In the genomic region with DNA sequence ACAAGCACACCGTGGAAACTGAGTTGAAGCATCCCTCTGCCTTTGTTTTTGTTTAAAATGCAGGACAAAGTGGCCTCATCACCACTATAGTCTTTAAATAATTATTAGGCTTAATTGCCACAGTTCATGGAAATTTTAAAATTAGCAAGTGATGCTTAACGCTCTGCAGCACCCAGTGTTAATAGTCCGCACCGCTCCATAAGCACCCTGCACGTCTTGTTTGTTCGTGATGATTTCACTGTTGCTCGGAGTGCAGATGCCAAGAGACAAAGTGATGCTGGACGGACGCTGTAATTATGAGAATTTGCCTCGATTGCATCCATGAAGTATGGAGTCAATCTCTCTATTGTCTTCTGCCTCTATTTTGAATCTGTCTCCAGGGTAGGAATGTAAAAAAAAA, we compare ENCODE assay signal across 27 mouse cellular contexts.
A peak's percentile ranks its signal among the peaks of the same experiment; 100 is the strongest.
DNase-seq lines count a peak whose midpoint lies in the region; ATAC-seq and TF ChIP-seq lines count a peak whose summit lies in the region.
"Had no signal": no experiment of that assay in that cellular context is flagged by ENCODE, and none has a peak within 500 bp of the region (broad histone marks: within the 10 kb centered on the region; RNA-seq: fewer than 3 reads in every experiment).

No protein-coding gene starts in this region.

- no peak overlapping the region for H3K4me3 ChIP-seq in forebrain, embryonic 11.5 days (ENCODE audit: low read depth, low read length)
- H3K4me3 ChIP-seq in forebrain, embryonic 10.5 days, result no peak overlapping the region
- H3K4me3 ChIP-seq in forebrain, postnatal 0 days (ENCODE audit: low read depth, low read length), result 0 out of 2 replicates have a peak overlapping the region, but pooled peaks have one; percentile 7
- H3K4me3 ChIP-seq: heart, embryonic 13.5 days; neural tube, embryonic 12.5 days had no signal

- H3K36me3 ChIP-seq in forebrain, embryonic 11.5 days (ENCODE audit: control insufficient read depth, insufficient read depth, low read length), result no peaks in the 10 kb centered on the region
- no peaks in the 10 kb centered on the region for H3K36me3 ChIP-seq in forebrain, embryonic 10.5 days (replicated peaks)
- H3K36me3 ChIP-seq in forebrain, postnatal 0 days (ENCODE audit: insufficient read depth), result no peaks in the 10 kb centered on the region
- H3K36me3 ChIP-seq: heart, embryonic 13.5 days; neural tube, embryonic 12.5 days had no signal

- H3K9me3 ChIP-seq in forebrain, embryonic 11.5 days (ENCODE audit: control insufficient read depth, low read length), result no peaks in the 10 kb centered on the region
- no peaks in the 10 kb centered on the region for H3K9me3 ChIP-seq in forebrain, embryonic 10.5 days
- H3K9me3 ChIP-seq in forebrain, postnatal 0 days (ENCODE audit: low read length), result no peaks in the 10 kb centered on the region
- H3K9me3 ChIP-seq: heart, embryonic 13.5 days; neural tube, embryonic 12.5 days had no signal

- H3K27ac ChIP-seq in forebrain, embryonic 11.5 days (ENCODE audit: low read depth, low read length), result no peak overlapping the region
- no peak overlapping the region for H3K27ac ChIP-seq in forebrain, embryonic 10.5 days
- no peak overlapping the region for H3K27ac ChIP-seq in forebrain, postnatal 0 days (ENCODE audit: low read depth, low read length)
- H3K27ac ChIP-seq: heart, embryonic 13.5 days; kidney, postnatal 0 days; liver, embryonic 14.5 days; macrophage; neural tube, embryonic 12.5 days had no signal

- H3K27me3 ChIP-seq in forebrain, embryonic 11.5 days (ENCODE audit: control insufficient read depth, insufficient read depth, low read length), result no peaks in the 10 kb centered on the region
- H3K27me3 ChIP-seq in forebrain, embryonic 10.5 days (ENCODE audit: poor library complexity, severe bottlenecking), result no peaks in the 10 kb centered on the region
- no peaks in the 10 kb centered on the region for H3K27me3 ChIP-seq in forebrain, postnatal 0 days (ENCODE audit: insufficient read depth, low read length)
- H3K27me3 ChIP-seq: CH12.LX; heart, embryonic 13.5 days; neural tube, embryonic 12.5 days had no signal

- no peak for DNase-seq in forebrain, embryonic 11.5 days (ENCODE audit: low spot score)
- no peak for DNase-seq in forebrain, embryonic 10.5 days (ENCODE audit: extremely low spot score, low spot score)
- peak; percentile 19 to 21 for DNase-seq in right cerebral cortex, postnatal 10 days (ENCODE audit: low spot score in 2 of 2)
- DNase-seq in right cerebral cortex, postnatal 14 days, result no peak
- peak; percentile 29 for DNase-seq in forebrain, postnatal 0 days
- no peak for DNase-seq in layer of hippocampus, adult 9-10 months (ENCODE audit: low spot score)
- DNase-seq in embryo, embryonic 10.5 days (ENCODE audit: low spot score), result no peak
- DNase-seq in kidney, postnatal 4 days, result no peak
- DNase-seq: adrenal gland, adult 8-10 months; cerebellum, adult 11-12 months; cerebellum, postnatal 10 days; heart, postnatal 10 days; kidney, adult 8-10 months; layer of hippocampus, adult 9-11 months; liver; lung, adult 2 months; lung, postnatal 10 days; right cerebral cortex, adult 18-20 months; thymus, postnatal 4 days had no signal

- WGBS in forebrain, embryonic 11.5 days, result 56% methylated on average over 10 of the region's 10 CpGs
- WGBS in forebrain, embryonic 10.5 days, result 71% methylated on average over 10 of the region's 10 CpGs
- WGBS in forebrain, postnatal 0 days, result 16% methylated on average over 10 of the region's 10 CpGs

- H3K4me1 ChIP-seq in forebrain, embryonic 11.5 days (replicated peaks; ENCODE audit: control insufficient read depth, insufficient read depth, low read length), result no peaks in the 10 kb centered on the region
- H3K4me1 ChIP-seq in forebrain, embryonic 10.5 days, result peaks cover 3% of the 10 kb centered on the region; the same call in 1 of the 2 replicates
- no peaks in the 10 kb centered on the region for H3K4me1 ChIP-seq in forebrain, postnatal 0 days (ENCODE audit: insufficient read depth)
- H3K4me1 ChIP-seq: heart, embryonic 13.5 days; neural tube, embryonic 12.5 days had no signal

- ATAC-seq in forebrain, embryonic 11.5 days (replicated peaks; ENCODE audit: low FRiP score), result peak; percentile 80
- ATAC-seq in forebrain, postnatal 0 days, result peak; percentile 63; the same call in 1 of the 2 replicates
- ATAC-seq: intestine, embryonic 16.5 days; midbrain, embryonic 16.5 days had no signal

- no peak overlapping the region for H3K9ac ChIP-seq in forebrain, embryonic 11.5 days (ENCODE audit: low read length)
- H3K9ac ChIP-seq in forebrain, postnatal 0 days, result no peak overlapping the region
- H3K9ac ChIP-seq: heart, embryonic 13.5 days; liver, embryonic 14.5 days; neural tube, embryonic 12.5 days had no signal

- TF ChIP-seq CTCF in forebrain, postnatal 0 days (IDR thresholded peaks at IDR 0.05; ENCODE audit: low read depth), result no peak

- no peak overlapping the region for H3K4me2 ChIP-seq in forebrain, embryonic 11.5 days (ENCODE audit: low read depth, low read length, severe bottlenecking)
- H3K4me2 ChIP-seq in forebrain, postnatal 0 days (ENCODE audit: low read depth), result peak overlapping the region; percentile 27
- H3K4me2 ChIP-seq: heart, embryonic 13.5 days; neural tube, embryonic 12.5 days had no signal

Comparison
In these comparisons a context has a peak if more than half of its experiments do, and no peak if none do; other contexts are left out.
1. DNase-seq: peak in right cerebral cortex, postnatal 10 days (2 of 2) and forebrain, postnatal 0 days (single experiment); none in forebrain, embryonic 11.5 days (single experiment), forebrain, embryonic 10.5 days (single experiment), right cerebral cortex, postnatal 14 days (single experiment), layer of hippocampus, adult 9-10 months (single experiment), embryo, embryonic 10.5 days (single experiment) and kidney, postnatal 4 days (0 of 2).